Mouse (Mus musculus): ENCODE data around the gene Ubqln1. TPM values are rescaled to one million over a fixed set of nuclear protein-coding genes. Genes with fewer than 3 reads are reported as not detected.
A peak's percentile ranks its signal among the peaks of the same experiment; 100 is the strongest.

Ubqln1 gene
- polyA plus RNA-seq, 1 experiment from 2014 or later: 83.3 TPM

GRCm38 (mm10) chr13:58197981-58198640 lies 17.3 kb downstream of the Ubqln1 start:
- no peaks in the 10 kb centered on the region for H3K9me3 ChIP-seq (replicated peaks)
- peaks cover 46% of the 10 kb centered on the region for H3K36me3 ChIP-seq
- H3K27ac ChIP-seq: no peak overlapping the region
- no peaks in the 10 kb centered on the region for H3K27me3 ChIP-seq (replicated peaks)
- no peak overlapping the region for H3K9ac ChIP-seq
- WGBS (ENCODE audit: insufficient replicate concordance): 86% methylated on average over 7 of the region's 7 CpGs
- no peak for ATAC-seq
- H3K4me2 ChIP-seq: no peak overlapping the region
- no peak overlapping the region for H3K4me3 ChIP-seq
- peaks cover 8% of the 10 kb centered on the region for H3K4me1 ChIP-seq

GRCm38 (mm10) chr13:58197211-58197610 lies 18.2 kb downstream of the Ubqln1 start:
- H3K27me3 ChIP-seq (replicated peaks): no peaks in the 10 kb centered on the region
- H3K4me1 ChIP-seq: peaks cover 7% of the 10 kb centered on the region
- no peaks in the 10 kb centered on the region for H3K9me3 ChIP-seq (replicated peaks)
- H3K36me3 ChIP-seq: peaks cover 54% of the 10 kb centered on the region
- H3K4me2 ChIP-seq: no peak overlapping the region
- no peak overlapping the region for H3K9ac ChIP-seq
- H3K4me3 ChIP-seq: no peak overlapping the region
- no peak overlapping the region for H3K27ac ChIP-seq
- no peak for ATAC-seq
- WGBS (ENCODE audit: insufficient replicate concordance): 83% methylated on average over 3 of the region's 3 CpGs

DNA sequence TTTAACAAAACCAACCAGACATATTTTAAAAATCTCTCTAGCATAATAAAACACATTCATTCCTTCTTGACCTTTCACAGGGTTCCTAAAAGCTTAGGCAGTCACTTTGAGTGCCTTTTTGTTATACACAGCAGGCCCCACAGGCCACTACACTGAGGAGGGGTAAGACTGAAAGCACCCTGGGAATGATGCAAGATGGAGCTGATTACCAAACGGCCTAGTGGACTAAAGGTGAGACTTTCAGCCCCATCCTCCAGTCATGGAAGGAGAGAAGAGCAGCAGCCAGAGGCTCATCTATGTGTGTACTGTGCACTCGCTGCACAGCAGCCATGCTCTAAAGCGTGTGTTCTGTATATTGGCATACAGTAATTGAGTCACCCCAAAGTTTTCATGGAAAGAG lies 20.5 kb downstream of the Ubqln1 start:
- Histone ChIP-seq H3K4me3 (no peak overlapping the region), H3K27me3 (replicated peaks) (no peaks in the 10 kb centered on the region), H3K9ac (no peak overlapping the region), H3K9me3 (replicated peaks) (no peaks in the 10 kb centered on the region), H3K4me1 (peaks cover 4% of the 10 kb centered on the region; the same call in 1 of the 2 replicates), H3K27ac (no peak overlapping the region), H3K36me3 (peaks cover 75% of the 10 kb centered on the region), H3K4me2 (no peak overlapping the region)
- ATAC-seq: no peak
- WGBS (ENCODE audit: insufficient replicate concordance): 81% methylated on average over 3 of the region's 3 CpGs

- WGBS (ENCODE audit: insufficient replicate concordance): 88% methylated on average over 3 of the region's 3 CpGs
- Histone ChIP-seq H3K36me3 (peaks cover 89% of the 10 kb centered on the region), H3K4me2 (no peak overlapping the region), H3K9ac (no peak overlapping the region), H3K27me3 (replicated peaks) (no peaks in the 10 kb centered on the region), H3K4me1 (peaks cover 4% of the 10 kb centered on the region; the same call in 1 of the 2 replicates), H3K9me3 (replicated peaks) (no peaks in the 10 kb centered on the region), H3K4me3 (no peak overlapping the region), H3K27ac (no peak overlapping the region)
- no peak for ATAC-seq
Measured at GRCm38 (mm10) chr13:58193221-58193620, 22.2 kb downstream of the Ubqln1 start.

GRCm38 (mm10) chr13:58192146-58192545 lies 23.3 kb downstream of the Ubqln1 start:
- Histone ChIP-seq H3K27ac (no peak overlapping the region), H3K9me3 (replicated peaks) (no peaks in the 10 kb centered on the region), H3K36me3 (peaks cover 88% of the 10 kb centered on the region), H3K4me2 (no peak overlapping the region), H3K4me1 (no peaks in the 10 kb centered on the region), H3K27me3 (replicated peaks) (no peaks in the 10 kb centered on the region), H3K9ac (no peak overlapping the region), H3K4me3 (no peak overlapping the region)
- WGBS (ENCODE audit: insufficient replicate concordance): 88% methylated on average over 6 of the region's 6 CpGs
- ATAC-seq: no peak

DNA sequence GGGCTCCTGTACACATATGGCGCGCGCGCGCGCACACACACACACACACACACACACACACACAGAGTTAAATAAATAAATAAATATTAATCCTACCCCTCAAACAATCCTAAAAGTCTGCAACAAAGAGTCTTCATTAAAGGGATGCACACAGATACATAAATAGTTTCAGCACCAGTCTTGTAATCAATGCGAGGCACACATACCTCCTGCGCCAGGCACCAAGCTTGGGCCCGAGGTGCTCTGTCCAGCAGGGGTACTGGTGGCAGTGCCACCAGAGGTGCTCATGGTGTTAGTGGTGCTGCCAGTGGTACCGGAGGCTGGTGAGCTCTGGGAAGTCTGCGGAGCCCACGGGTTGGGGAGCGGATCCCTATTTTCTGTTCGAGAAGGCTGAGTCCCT lies 23.9 kb downstream of the Ubqln1 start:
- ATAC-seq: no peak
- no peak overlapping the region for H3K9ac ChIP-seq
- H3K4me1 ChIP-seq: no peaks in the 10 kb centered on the region
- H3K36me3 ChIP-seq: peaks cover 88% of the 10 kb centered on the region
- H3K4me3 ChIP-seq: no peak overlapping the region
- H3K27ac ChIP-seq: no peak overlapping the region
- WGBS (ENCODE audit: insufficient replicate concordance): 91% methylated on average over 14 of the region's 14 CpGs
- no peak overlapping the region for H3K4me2 ChIP-seq
- no peaks in the 10 kb centered on the region for H3K9me3 ChIP-seq (replicated peaks)
- H3K27me3 ChIP-seq (replicated peaks): no peaks in the 10 kb centered on the region

- no peak overlapping the region for H3K4me2 ChIP-seq
- WGBS (ENCODE audit: insufficient replicate concordance): 70% methylated on average over 5 of the region's 5 CpGs
- ATAC-seq: no peak
- no peaks in the 10 kb centered on the region for H3K9me3 ChIP-seq (replicated peaks)
- no peaks in the 10 kb centered on the region for H3K4me1 ChIP-seq
- H3K4me3 ChIP-seq: no peak overlapping the region
- peaks cover 86% of the 10 kb centered on the region for H3K36me3 ChIP-seq
- no peak overlapping the region for H3K9ac ChIP-seq
- no peak overlapping the region for H3K27ac ChIP-seq
- H3K27me3 ChIP-seq (replicated peaks): no peaks in the 10 kb centered on the region
Measured at GRCm38 (mm10) chr13:58189473-58189872, 26.0 kb downstream of the Ubqln1 start.

DNA sequence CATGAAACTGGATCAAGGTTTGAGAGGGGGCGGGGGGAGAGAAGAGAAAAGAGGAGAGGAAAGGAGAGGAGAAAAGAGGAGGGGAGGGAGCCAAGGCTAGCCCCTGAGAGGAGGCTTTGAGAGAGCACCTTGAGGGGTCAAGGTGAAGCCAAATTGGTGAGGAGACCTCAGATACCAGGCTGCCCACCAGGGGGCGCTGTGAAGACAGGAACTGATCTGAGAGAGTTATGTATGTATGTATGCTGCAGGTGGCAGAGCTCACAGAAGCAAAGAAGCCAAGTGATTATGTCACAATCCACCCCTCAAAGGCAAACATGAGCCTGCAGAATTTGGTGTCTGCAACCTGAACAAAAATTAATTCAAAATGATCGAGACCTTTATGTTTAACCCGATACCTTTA lies 27.0 kb downstream of the Ubqln1 start:
- ATAC-seq: peak; percentile 37; the same call in 1 of the 2 replicates

GRCm38 (mm10) chr13:58187751-58188150 lies 27.7 kb downstream of the Ubqln1 start:
- H3K9ac ChIP-seq: no peak overlapping the region
- no peak overlapping the region for H3K27ac ChIP-seq
- no peaks in the 10 kb centered on the region; the same call in 1 of the 2 replicates for H3K4me1 ChIP-seq
- no peaks in the 10 kb centered on the region for H3K9me3 ChIP-seq (replicated peaks)
- no peak overlapping the region for H3K4me3 ChIP-seq
- peaks cover 91% of the 10 kb centered on the region for H3K36me3 ChIP-seq
- no peak overlapping the region for H3K4me2 ChIP-seq
- ATAC-seq: no peak
- 93% methylated on average over 3 of the region's 3 CpGs for WGBS (ENCODE audit: insufficient replicate concordance)
- no peaks in the 10 kb centered on the region for H3K27me3 ChIP-seq (replicated peaks)

More for the DNA sequence above, 27.0 kb downstream of the Ubqln1 start:
- H3K4me2 ChIP-seq: no peak overlapping the region
- no peaks in the 10 kb centered on the region; the same call in 1 of the 2 replicates for H3K4me1 ChIP-seq
- H3K9ac ChIP-seq: no peak overlapping the region
- H3K27me3 ChIP-seq (replicated peaks): no peaks in the 10 kb centered on the region
- no peaks in the 10 kb centered on the region for H3K9me3 ChIP-seq (replicated peaks)
- H3K4me3 ChIP-seq: no peak overlapping the region
- H3K27ac ChIP-seq: no peak overlapping the region
- H3K36me3 ChIP-seq: peaks cover 89% of the 10 kb centered on the region
- WGBS (ENCODE audit: insufficient replicate concordance): 56% methylated on average over 4 of the region's 4 CpGs

GRCm38 (mm10) chr13:58186281-58186680 lies 29.2 kb downstream of the Ubqln1 start:
- no peaks in the 10 kb centered on the region for H3K9me3 ChIP-seq (replicated peaks)
- no peaks in the 10 kb centered on the region for H3K27me3 ChIP-seq (replicated peaks)
- ATAC-seq: no peak
- no peaks in the 10 kb centered on the region; the same call in 1 of the 2 replicates for H3K4me1 ChIP-seq
- H3K9ac ChIP-seq: no peak overlapping the region
- H3K4me3 ChIP-seq: no peak overlapping the region
- no peak overlapping the region for H3K4me2 ChIP-seq
- no peak overlapping the region for H3K27ac ChIP-seq
- 85% methylated on average over 8 of the region's 8 CpGs for WGBS (ENCODE audit: insufficient replicate concordance)
- H3K36me3 ChIP-seq: peaks cover 85% of the 10 kb centered on the region

DNA sequence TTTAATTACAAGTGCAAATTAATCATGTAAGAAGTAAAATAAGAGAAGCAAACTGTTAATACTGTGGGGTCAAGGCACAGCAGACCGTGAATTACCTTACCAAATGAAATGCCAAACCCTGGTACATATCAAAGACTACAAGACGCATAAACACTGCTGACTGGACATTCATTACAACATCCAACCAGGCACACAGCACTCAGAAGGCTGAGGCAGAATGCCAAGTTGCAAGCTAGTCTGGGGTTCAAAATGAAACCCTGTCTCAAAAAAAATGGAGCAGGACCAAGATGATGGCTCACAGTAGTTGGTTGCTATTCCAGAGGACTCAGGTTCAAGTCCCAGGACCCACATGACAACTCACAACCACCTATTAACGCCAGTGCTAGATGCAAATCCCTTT lies 31.3 kb downstream of the Ubqln1 start:
- no peaks in the 10 kb centered on the region for H3K9me3 ChIP-seq (replicated peaks)
- ATAC-seq: no peak
- no peak overlapping the region for H3K27ac ChIP-seq
- no peaks in the 10 kb centered on the region for H3K27me3 ChIP-seq (replicated peaks)
- H3K4me1 ChIP-seq: no peaks in the 10 kb centered on the region; the same call in 1 of the 2 replicates
- peaks cover 87% of the 10 kb centered on the region for H3K36me3 ChIP-seq
- no peak overlapping the region for H3K4me3 ChIP-seq
- no peak overlapping the region for H3K4me2 ChIP-seq
- WGBS (ENCODE audit: insufficient replicate concordance): 86% methylated on average over 3 of the region's 3 CpGs
- H3K9ac ChIP-seq: 0 out of 2 replicates have a peak overlapping the region, but pooled peaks have one; percentile 3

DNA sequence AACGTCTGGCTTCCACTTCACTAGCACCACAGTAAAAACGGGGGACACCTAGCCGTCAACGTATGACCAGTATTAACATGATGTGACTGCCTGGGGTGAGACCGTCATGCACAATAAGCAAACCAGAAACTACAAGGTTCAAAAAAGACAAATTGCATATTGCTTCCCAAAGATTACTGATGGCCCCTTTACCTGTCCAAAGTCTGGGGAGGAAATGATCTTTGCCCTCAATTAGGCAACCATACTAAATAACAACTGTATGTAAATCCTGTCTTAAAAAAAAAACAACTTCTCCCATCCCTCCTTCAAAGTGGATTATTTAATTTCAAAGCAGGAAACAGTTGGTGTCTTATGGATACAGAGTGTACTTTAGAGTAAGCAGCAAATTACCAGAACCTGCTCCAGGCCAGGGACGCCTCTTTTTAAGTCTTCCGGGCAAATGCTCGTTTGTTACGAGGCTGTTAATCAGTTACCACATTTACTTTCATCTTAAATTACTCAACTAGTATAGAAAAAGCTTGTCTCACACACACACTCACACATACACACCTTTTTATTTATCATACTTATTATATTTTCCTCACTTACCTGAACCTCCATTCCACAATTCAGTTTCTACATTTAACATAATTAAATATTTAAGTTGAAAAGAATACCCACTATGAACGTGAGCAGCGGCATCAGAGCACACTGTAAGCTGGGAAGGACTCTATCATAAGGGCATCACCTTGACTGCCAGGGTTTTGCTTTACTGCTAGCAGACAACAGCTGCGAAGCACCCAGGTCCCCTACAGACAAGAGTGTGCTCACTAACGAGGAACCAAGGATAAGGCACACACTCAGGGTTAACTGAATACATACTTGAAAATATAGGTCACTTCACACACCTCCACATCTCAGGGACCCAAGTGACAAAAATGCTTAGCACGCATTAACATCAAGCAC lies 33.6 kb downstream of the Ubqln1 start:
- Histone ChIP-seq H3K27me3 (replicated peaks) (no peaks in the 10 kb centered on the region), H3K9me3 (replicated peaks) (no peaks in the 10 kb centered on the region), H3K27ac (peak overlapping the region; percentile 56; the same call in 1 of the 2 replicates), H3K36me3 (peaks cover 87% of the 10 kb centered on the region), H3K4me1 (no peaks in the 10 kb centered on the region; the same call in 1 of the 2 replicates), H3K4me3 (no peak overlapping the region), H3K9ac (no peak overlapping the region), H3K4me2 (no peak overlapping the region)
- ATAC-seq: no peak
- 85% methylated on average over 14 of the region's 14 CpGs for WGBS (ENCODE audit: insufficient replicate concordance)
